26 mouse cellular contexts compared by ENCODE assay signal in the genomic region with DNA sequence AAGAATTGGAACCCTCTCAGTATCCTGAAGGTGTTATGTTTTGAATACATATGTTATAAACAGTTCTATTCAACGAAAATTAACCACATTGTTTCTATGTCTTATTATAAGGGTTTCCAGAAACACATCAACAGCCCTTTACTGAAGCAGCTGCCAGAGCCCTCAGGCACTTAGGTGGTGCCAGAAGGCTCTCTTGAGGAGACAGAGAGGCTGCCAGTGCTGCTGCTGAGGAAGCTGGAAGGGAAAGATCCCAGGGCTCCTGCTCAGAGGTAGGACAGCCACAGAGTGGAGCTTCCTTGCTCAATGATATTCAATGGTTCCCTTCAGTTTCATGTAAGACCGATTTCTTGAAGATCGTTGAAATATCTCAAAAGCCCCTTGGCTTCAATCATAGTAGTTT.
"Had no signal": no experiment of that assay in that cellular context is flagged by ENCODE, and none has a peak within 500 bp of the region (broad histone marks: within the 10 kb centered on the region; RNA-seq: fewer than 3 reads in every experiment).

No protein-coding gene starts in this region.

- H3K27ac ChIP-seq: gastrocnemius, adult 2 months; heart, embryonic 10.5 days; hindbrain, embryonic 10.5 days; hindbrain, embryonic 13.5 days; hindbrain, embryonic 15.5 days; intestine, embryonic 15.5 days; layer of hippocampus, adult 2 months; limb, embryonic 10.5 days; limb, embryonic 12.5 days; liver, embryonic 13.5 days; liver, embryonic 15.5 days had no signal

- DNase-seq: gastrocnemius, adult 2 months; gastrocnemius, postnatal 10 days; gastrocnemius, postnatal 25 days; heart, adult 18-20 months; heart, postnatal 10 days; heart, postnatal 4 days; kidney, adult 18-20 months; kidney, adult 8-10 months; kidney, postnatal 10 days; kidney, postnatal 25 days; kidney, postnatal 4 days; liver; liver, embryonic 13.5 days had no signal

- H3K9ac ChIP-seq: heart, embryonic 12.5 days; hindbrain, embryonic 13.5 days; hindbrain, embryonic 15.5 days; intestine, embryonic 15.5 days; limb, embryonic 12.5 days; liver, embryonic 13.5 days; liver, embryonic 15.5 days had no signal

- ATAC-seq: inflammation-experienced regulatory T-cells, adult 6 months; intestine, embryonic 15.5 days; intestine, postnatal 0 days had no signal

- H3K27me3 ChIP-seq: heart, embryonic 12.5 days; hindbrain, embryonic 13.5 days; hindbrain, embryonic 15.5 days; intestine, embryonic 15.5 days; limb, embryonic 12.5 days; liver, embryonic 13.5 days; liver, embryonic 15.5 days had no signal

- H3K4me1 ChIP-seq: heart, embryonic 10.5 days; heart, embryonic 12.5 days; hindbrain, embryonic 15.5 days; intestine, embryonic 15.5 days; limb, embryonic 10.5 days; limb, embryonic 12.5 days; liver, embryonic 13.5 days; liver, embryonic 15.5 days had no signal

- H3K9me3 ChIP-seq: heart, embryonic 10.5 days; heart, embryonic 12.5 days; hindbrain, embryonic 10.5 days; hindbrain, embryonic 13.5 days; hindbrain, embryonic 15.5 days; intestine, embryonic 15.5 days; limb, embryonic 10.5 days; limb, embryonic 12.5 days; liver, embryonic 13.5 days had no signal

- H3K4me2 ChIP-seq: heart, embryonic 12.5 days; hindbrain, embryonic 13.5 days; hindbrain, embryonic 15.5 days; intestine, embryonic 15.5 days; limb, embryonic 12.5 days; liver, embryonic 11.5 days; liver, embryonic 13.5 days; liver, embryonic 15.5 days had no signal

- H3K36me3 ChIP-seq: heart, embryonic 10.5 days; heart, embryonic 12.5 days; hindbrain, embryonic 10.5 days; hindbrain, embryonic 13.5 days; hindbrain, embryonic 15.5 days; intestine, embryonic 15.5 days; limb, embryonic 10.5 days; limb, embryonic 12.5 days; liver, embryonic 13.5 days; liver, embryonic 15.5 days had no signal

- H3K4me3 ChIP-seq: gastrocnemius, adult 2 months; heart, embryonic 10.5 days; heart, embryonic 12.5 days; hindbrain, embryonic 10.5 days; hindbrain, embryonic 13.5 days; hindbrain, embryonic 15.5 days; intestine, embryonic 15.5 days; layer of hippocampus, adult 2 months; limb, embryonic 10.5 days; limb, embryonic 12.5 days; liver, embryonic 13.5 days; liver, embryonic 15.5 days had no signal
